Mouse (Mus musculus): Measurements from ENCODE around the gene Nlrp6. TPM values are rescaled to one million over a fixed set of nuclear protein-coding genes. Genes with fewer than 3 reads are reported as not detected.

The Nlrp6 gene
- polyA plus RNA-seq, 2 experiments, result 2.6 to 6.3 TPM

GRCm38 (mm10) chr7:140938896-140939295 is 18.2 kb downstream of the Nlrp6 start:
- TF ChIP-seq EP300 (IDR thresholded peaks at IDR 0.05; ENCODE audit: low read depth) (no peak), CTCF (IDR thresholded peaks at IDR 0.05; ENCODE audit: low read depth) (no peak)
- peaks cover 0 to 11% of the 10 kb centered on the region in 2 experiments; a peak in 2 of 4 replicates for H3K4me1 ChIP-seq (replicated peaks; ENCODE audit: control insufficient read depth in 2 of 2, insufficient read depth in 2 of 2, low read length in 1 of 2)

GRCm38 (mm10) chr7:140939669-140940171 is 19.0 kb downstream of the Nlrp6 start:
- TF ChIP-seq CTCF (IDR thresholded peaks at IDR 0.05; ENCODE audit: low read depth) (no peak), EP300 (IDR thresholded peaks at IDR 0.05; ENCODE audit: low read depth) (no peak)
- no peak overlapping the region for H3K27ac ChIP-seq
- ATAC-seq (ENCODE audit: insufficient read depth), result no peak
- 60% methylated on average over 8 of the region's 8 CpGs for WGBS (ENCODE audit: insufficient replicate concordance)
- H3K36me3 ChIP-seq (replicated peaks; ENCODE audit: control insufficient read depth, insufficient read depth, low read depth), result no peaks in the 10 kb centered on the region
- H3K4me3 ChIP-seq (ENCODE audit: insufficient read depth in 1 of 2, low read depth in 2 of 2, low read length in 2 of 2), result no peak overlapping the region
- H3K4me2 ChIP-seq (ENCODE audit: low read depth), result no peak overlapping the region
- DNase-seq (ENCODE audit: low read depth in 3 of 3, low spot score in 3 of 3), result no peak
- H3K9me3 ChIP-seq (ENCODE audit: control insufficient read depth, low read length), result no peaks in the 10 kb centered on the region
- H3K27me3 ChIP-seq (ENCODE audit: control insufficient read depth, insufficient read depth, low read length), result no peaks in the 10 kb centered on the region; the same call in none of the 2 replicates
- no peak overlapping the region for H3K9ac ChIP-seq (replicated peaks)
- peaks cover 0 to 11% of the 10 kb centered on the region in 2 experiments; a peak in 2 of 4 replicates for H3K4me1 ChIP-seq (replicated peaks; ENCODE audit: control insufficient read depth in 2 of 2, insufficient read depth in 2 of 2, low read length in 1 of 2)

More at GRCm38 (mm10) chr7:140938896-140939295, 18.2 kb downstream of the Nlrp6 start:
- no peak overlapping the region for H3K4me3 ChIP-seq (ENCODE audit: insufficient read depth in 1 of 2, low read depth in 2 of 2, low read length in 2 of 2)
- H3K4me2 ChIP-seq (ENCODE audit: low read depth), result no peak overlapping the region
- H3K27ac ChIP-seq, result no peak overlapping the region
- WGBS (ENCODE audit: insufficient replicate concordance), result 47% methylated on average over 2 of the region's 2 CpGs
- no peaks in the 10 kb centered on the region for H3K9me3 ChIP-seq (ENCODE audit: control insufficient read depth, low read length)
- ATAC-seq (ENCODE audit: insufficient read depth), result no peak
- H3K36me3 ChIP-seq (replicated peaks; ENCODE audit: control insufficient read depth, insufficient read depth, low read depth), result no peaks in the 10 kb centered on the region
- DNase-seq (ENCODE audit: low read depth in 3 of 3, low spot score in 3 of 3), result no peak
- H3K27me3 ChIP-seq (ENCODE audit: control insufficient read depth, insufficient read depth, low read length), result peaks cover 5% of the 10 kb centered on the region
- H3K9ac ChIP-seq (replicated peaks), result no peak overlapping the region

- peak within 1 kb of the TSS; percentile 53 for H3K27ac ChIP-seq
- H3K27me3 ChIP-seq (ENCODE audit: control insufficient read depth, insufficient read depth, low read length), result no peaks in the 10 kb centered on the region; the same call in none of the 2 replicates
- no peaks in the 10 kb centered on the region; the same call in 1 of the 2 replicates for H3K36me3 ChIP-seq (replicated peaks; ENCODE audit: control insufficient read depth, insufficient read depth, low read depth)
- H3K4me3 ChIP-seq (ENCODE audit: insufficient read depth in 1 of 2, low read depth in 2 of 2, low read length in 2 of 2), result peak within 1 kb of the TSS; percentile 55 to 79
- peak; percentile 96 for TF ChIP-seq CTCF (IDR thresholded peaks at IDR 0.05; ENCODE audit: low read depth)
- no peak for TF ChIP-seq EP300 (IDR thresholded peaks at IDR 0.05; ENCODE audit: low read depth)
- H3K9me3 ChIP-seq (ENCODE audit: control insufficient read depth, low read length), result no peaks in the 10 kb centered on the region
- ATAC-seq (ENCODE audit: insufficient read depth) (peak; percentile 89), DNase-seq (ENCODE audit: low read depth in 3 of 3, low spot score in 3 of 3) (peak; percentile 57 to 62 (median 61))
- H3K9ac ChIP-seq (replicated peaks), result peak within 1 kb of the TSS; percentile 71
- H3K4me2 ChIP-seq (ENCODE audit: low read depth), result peak within 1 kb of the TSS; percentile 65
- H3K4me1 ChIP-seq (replicated peaks; ENCODE audit: control insufficient read depth in 2 of 2, insufficient read depth in 2 of 2, low read length in 1 of 2), result peaks cover 0 to 11% of the 10 kb centered on the region in 2 experiments; a peak in 2 of 4 replicates
- WGBS (ENCODE audit: insufficient replicate concordance), result 1% methylated on average over 33 of the region's 33 CpGs
These were observed 20.7 kb downstream of the Nlrp6 start, which contains the start of gene Pgghg for GRCm38 (mm10) chr7:140941222-140942051. Gene Pgghg (plus strand): TSS chr7:140941391.

GRCm38 (mm10) chr7:140942341-140942740 is 21.6 kb downstream of the Nlrp6 start:
- Histone ChIP-seq H3K4me1 (replicated peaks; ENCODE audit: control insufficient read depth in 2 of 2, insufficient read depth in 2 of 2, low read length in 1 of 2) (peaks cover 0 to 18% of the 10 kb centered on the region in 2 experiments; a peak in 2 of 4 replicates), H3K9me3 (ENCODE audit: control insufficient read depth, low read length) (no peaks in the 10 kb centered on the region), H3K36me3 (replicated peaks; ENCODE audit: control insufficient read depth, insufficient read depth, low read depth) (no peaks in the 10 kb centered on the region; the same call in 1 of the 2 replicates), H3K27me3 (ENCODE audit: control insufficient read depth, insufficient read depth, low read length) (no peaks in the 10 kb centered on the region; the same call in 1 of the 2 replicates), H3K9ac (replicated peaks) (no peak overlapping the region; the same call in 1 of the 2 replicates), H3K4me2 (ENCODE audit: low read depth) (peak overlapping the region; percentile 65), H3K4me3 (ENCODE audit: insufficient read depth in 1 of 2, low read depth in 2 of 2, low read length in 2 of 2) (peak overlapping the region; percentile 55 to 79), H3K27ac (peak overlapping the region; percentile 53; the same call in 1 of the 2 replicates)
- WGBS (ENCODE audit: insufficient replicate concordance), result 49% methylated on average over 9 of the region's 9 CpGs
- ATAC-seq (ENCODE audit: insufficient read depth), result no peak
- no peak for DNase-seq (ENCODE audit: low read depth in 3 of 3, low spot score in 3 of 3)
- TF ChIP-seq EP300 (IDR thresholded peaks at IDR 0.05; ENCODE audit: low read depth) (no peak), CTCF (IDR thresholded peaks at IDR 0.05; ENCODE audit: low read depth) (no peak)

GRCm38 (mm10) chr7:140942811-140943210 is 22.1 kb downstream of the Nlrp6 start:
- Histone ChIP-seq H3K4me2 (ENCODE audit: low read depth) (no peak overlapping the region), H3K4me3 (ENCODE audit: insufficient read depth in 1 of 2, low read depth in 2 of 2, low read length in 2 of 2) (no peak overlapping the region), H3K27me3 (ENCODE audit: control insufficient read depth, insufficient read depth, low read length) (no peaks in the 10 kb centered on the region), H3K9ac (replicated peaks) (no peak overlapping the region), H3K9me3 (ENCODE audit: control insufficient read depth, low read length) (no peaks in the 10 kb centered on the region), H3K36me3 (replicated peaks; ENCODE audit: control insufficient read depth, insufficient read depth, low read depth) (no peaks in the 10 kb centered on the region; the same call in 1 of the 2 replicates), H3K27ac (no peak overlapping the region), H3K4me1 (replicated peaks; ENCODE audit: control insufficient read depth in 2 of 2, insufficient read depth in 2 of 2, low read length in 1 of 2) (peaks cover 0 to 19% of the 10 kb centered on the region in 2 experiments; a peak in 2 of 4 replicates)
- 82% methylated on average over 10 of the region's 10 CpGs for WGBS (ENCODE audit: insufficient replicate concordance)
- no peak for ATAC-seq (ENCODE audit: insufficient read depth)
- no peak for DNase-seq (ENCODE audit: low read depth in 3 of 3, low spot score in 3 of 3)
- TF ChIP-seq CTCF (IDR thresholded peaks at IDR 0.05; ENCODE audit: low read depth), result no peak
- TF ChIP-seq EP300 (IDR thresholded peaks at IDR 0.05; ENCODE audit: low read depth), result no peak

All from liver, embryonic 14.5 days (tissue).